In genomic region chr3:69318131-69318951, GRCm38 (mm10) we compare ENCODE assay signal across 8 mouse cellular contexts. TPM values are rescaled to one million over a fixed set of nuclear protein-coding genes. Genes with fewer than 3 reads are reported as not detected.
DNase-seq lines count a peak whose midpoint lies in the region; ATAC-seq and TF ChIP-seq lines count a peak whose summit lies in the region.

No protein-coding gene starts in this region.

- no peak for TF ChIP-seq CTCF in E14TG2a.4 (conservative IDR thresholded peaks at IDR 0.05; ENCODE audit: low read length)
- TF ChIP-seq CTCF in embryonic fibroblast, embryonic 13.5 days (IDR thresholded peaks at IDR 0.05; ENCODE audit: borderline replicate concordance, insufficient read depth, low read length): no peak

- no peaks in the 10 kb centered on the region for H3K36me3 ChIP-seq in E14TG2a.4 (ENCODE audit: insufficient read depth, low read length)
- H3K36me3 ChIP-seq in limb, embryonic 12.5 days: no peaks in the 10 kb centered on the region
- no peaks in the 10 kb centered on the region for H3K36me3 ChIP-seq in midbrain, embryonic 14.5 days (ENCODE audit: control insufficient read depth, insufficient read depth, low read length)

- peak overlapping the region; percentile 88 for H3K4me3 ChIP-seq in E14TG2a.4 (replicated peaks; ENCODE audit: low read length)
- H3K4me3 ChIP-seq in embryonic fibroblast, embryonic 13.5 days (ENCODE audit: insufficient read depth, low read length): peak overlapping the region; percentile 65
- H3K4me3 ChIP-seq in limb, embryonic 12.5 days (replicated peaks): peak overlapping the region; percentile 72
- H3K4me3 ChIP-seq in midbrain, embryonic 14.5 days (replicated peaks; ENCODE audit: low read depth, low read length): peak overlapping the region; percentile 86

- no peak overlapping the region for H3K27ac ChIP-seq in embryonic fibroblast, embryonic 13.5 days (ENCODE audit: insufficient read depth, low read length)
- peak overlapping the region; percentile 4; the same call in 1 of the 2 replicates for H3K27ac ChIP-seq in limb, embryonic 12.5 days
- no peak overlapping the region for H3K27ac ChIP-seq in midbrain, embryonic 14.5 days (replicated peaks; ENCODE audit: low read depth, low read length)

- ATAC-seq in limb, embryonic 12.5 days (ENCODE audit: insufficient number of reproducible peaks, insufficient read depth, low FRiP score, low TSS enrichment, low read depth): peak; percentile 16; the same call in 1 of the 2 replicates
- no peak for ATAC-seq in midbrain, embryonic 14.5 days (ENCODE audit: low FRiP score, low TSS enrichment)
- no peak for ATAC-seq in monocyte, adult 5-6 weeks (replicated peaks; ENCODE audit: insufficient number of reproducible peaks, low FRiP score, low TSS enrichment, poor library complexity, severe bottlenecking)

- TF ChIP-seq POLR2A in embryonic fibroblast, embryonic 13.5 days (IDR thresholded peaks at IDR 0.05; ENCODE audit: low read depth, low read length): no peak

- WGBS in limb, embryonic 12.5 days: 8% methylated on average over 25 of the region's 25 CpGs
- WGBS in midbrain, embryonic 14.5 days: 4% methylated on average over 25 of the region's 25 CpGs

- peak overlapping the region; percentile 76 for H3K4me2 ChIP-seq in limb, embryonic 12.5 days
- H3K4me2 ChIP-seq in midbrain, embryonic 14.5 days (ENCODE audit: low read length): peak overlapping the region; percentile 89

- H3K9ac ChIP-seq in limb, embryonic 12.5 days (replicated peaks): peak overlapping the region; percentile 85
- H3K9ac ChIP-seq in midbrain, embryonic 14.5 days (replicated peaks; ENCODE audit: low read length): peak overlapping the region; percentile 92

- H3K4me1 ChIP-seq in E14TG2a.4 (replicated peaks; ENCODE audit: low read depth, low read length): peaks cover 26% of the 10 kb centered on the region
- H3K4me1 ChIP-seq in embryonic fibroblast, embryonic 13.5 days (ENCODE audit: control insufficient read depth, insufficient read depth, low read length): no peaks in the 10 kb centered on the region
- H3K4me1 ChIP-seq in limb, embryonic 12.5 days (replicated peaks): peaks cover 19% of the 10 kb centered on the region
- H3K4me1 ChIP-seq in midbrain, embryonic 14.5 days (ENCODE audit: control insufficient read depth, insufficient read depth, low read length): peaks cover 23% of the 10 kb centered on the region

- no peaks in the 10 kb centered on the region for H3K9me3 ChIP-seq in E14TG2a.4 (ENCODE audit: low read length)
- no peaks in the 10 kb centered on the region for H3K9me3 ChIP-seq in limb, embryonic 12.5 days
- H3K9me3 ChIP-seq in midbrain, embryonic 14.5 days (ENCODE audit: control insufficient read depth, low read length): no peaks in the 10 kb centered on the region

- peaks cover 38% of the 10 kb centered on the region for H3K27me3 ChIP-seq in E14TG2a.4 (ENCODE audit: insufficient read depth, low read length)
- no peaks in the 10 kb centered on the region for H3K27me3 ChIP-seq in limb, embryonic 12.5 days
- no peaks in the 10 kb centered on the region for H3K27me3 ChIP-seq in midbrain, embryonic 14.5 days (ENCODE audit: control insufficient read depth, insufficient read depth, low read length)

- peak; percentile 51 for DNase-seq in adrenal gland, postnatal 10 days
- DNase-seq in heart, postnatal 4 days: peak; percentile 65
- DNase-seq in midbrain, embryonic 14.5 days: peak; percentile 46
- DNase-seq in testis, postnatal 10 days (ENCODE audit: low spot score): peak; percentile 69

RNA-seq across cellular contexts. Expression of gene Ppm1l, which starts 1.7 kb away (rescaled TPM):
- total RNA-seq in adrenal gland, postnatal 10 days (2021): 10 to 100 TPM; 11.1 to 13.0 TPM
- 9.4 and 11.4 TPM in 2 replicates for polyA plus RNA-seq in embryonic fibroblast, embryonic 13.5 days (2011; ENCODE audit: insufficient read length, low read depth, missing spikeins)
- 10 to 100 TPM; 23.0 to 26.1 TPM for total RNA-seq in heart, postnatal 4 days (2021)
- polyA plus RNA-seq in limb, embryonic 12.5 days (2016; fragmentation: Nextera tagmentation; extraction: Ambion mirVana): 16.1 and 16.6 TPM in 2 replicates
- polyA plus RNA-seq in midbrain, embryonic 14.5 days (2014; fragmentation: Nextera tagmentation; extraction: Ambion mirVana): 20.4 and 26.2 TPM in 2 replicates
- 1.5 to 3.3 TPM (median 1.5 TPM) in 3 replicates for total RNA-seq in monocyte, adult 5-6 weeks (2017)
